Mouse (Mus musculus) intestine, embryonic 14.5 days (tissue): ENCODE data around the gene Tssk6. TPM values are rescaled to one million over a fixed set of nuclear protein-coding genes. Genes with fewer than 3 reads are reported as not detected.

Experiments used
- ATAC-seq: fragments of 200-750 bp; cut with Nextera tagmentation; replicated peaks from 2 replicates; pipeline ENCODE4 v1.8.0; 2017; ENCODE audit warnings: low read depth, moderate number of reproducible peaks, moderate TSS enrichment, moderate library complexity; ENCODE audit not compliant: low FRiP score, low TSS enrichment
- DNase-seq: peaks from one replicate; pipeline ENCODE4 v3.0.0-alpha.2; 2018; ENCODE audit warnings: low spot score
- H3K27ac ChIP-seq: fragments of 300-500 bp; sonication (generic); 2 replicates; pipeline ENCODE4 v1.5.1; 2014; ENCODE audit warnings: low read depth, mild to moderate bottlenecking, control low read depth
- H3K27me3 ChIP-seq: fragments of 300-500 bp; sonication (generic); replicated peaks from 2 replicates; pipeline ENCODE4 v1.6.1; 2014; ENCODE audit warnings: low read length, control low read depth; ENCODE audit not compliant: control insufficient read depth, insufficient read depth
- H3K36me3 ChIP-seq: fragments of 300-500 bp; sonication (generic); 2 replicates; pipeline ENCODE4 v1.6.1; 2014; ENCODE audit warnings: low read length, control low read depth; ENCODE audit not compliant: control insufficient read depth, insufficient read depth
- H3K4me1 ChIP-seq: fragments of 300-500 bp; sonication (generic); replicated peaks from 2 replicates; pipeline ENCODE4 v1.6.1; 2014; ENCODE audit warnings: low read length, control low read depth, mixed read lengths; ENCODE audit not compliant: control insufficient read depth, insufficient read depth
- H3K4me2 ChIP-seq: fragments of 300-500 bp; sonication (generic); 2 replicates; pipeline ENCODE4 v1.6.1; 2014; ENCODE audit warnings: low read length
- H3K4me3 ChIP-seq: fragments of 300-500 bp; sonication (generic); 2 replicates; pipeline ENCODE4 v1.5.1; 2014; ENCODE audit warnings: low read depth, low read length, control low read depth, mixed read lengths
- H3K9ac ChIP-seq: fragments of 300-500 bp; sonication (generic); 2 replicates; pipeline ENCODE4 v1.6.1; 2014; ENCODE audit warnings: mild to moderate bottlenecking, low read length
- H3K9me3 ChIP-seq: fragments of 300-500 bp; sonication (generic); 2 replicates; pipeline ENCODE4 v1.6.1; 2016; ENCODE audit warnings: low read length, control low read depth; ENCODE audit not compliant: control insufficient read depth
- WGBS: fragments of 180-500 bp; shearing (Covaris S2); extraction: QIAGEN DNeasy Blood & Tissue Kit; methylation state at CpG from one replicate; pipeline ENCODE4 v1.1.7; 2014; 5-methylcytosine and 5-hydroxymethylcytosine counted together
- polyA plus RNA-seq: library from polyadenylated mRNA; unstranded; fragments of >200 nt; fragmentation: Nextera tagmentation; extraction: Ambion mirVana; gene quantifications from 2 replicates; pipeline ENCODE4 v1.2.1, GENCODE M21; 2014

Tssk6 gene
- polyA plus RNA-seq, 1 experiment from 2014 or later: 4.0 TPM

DNA sequence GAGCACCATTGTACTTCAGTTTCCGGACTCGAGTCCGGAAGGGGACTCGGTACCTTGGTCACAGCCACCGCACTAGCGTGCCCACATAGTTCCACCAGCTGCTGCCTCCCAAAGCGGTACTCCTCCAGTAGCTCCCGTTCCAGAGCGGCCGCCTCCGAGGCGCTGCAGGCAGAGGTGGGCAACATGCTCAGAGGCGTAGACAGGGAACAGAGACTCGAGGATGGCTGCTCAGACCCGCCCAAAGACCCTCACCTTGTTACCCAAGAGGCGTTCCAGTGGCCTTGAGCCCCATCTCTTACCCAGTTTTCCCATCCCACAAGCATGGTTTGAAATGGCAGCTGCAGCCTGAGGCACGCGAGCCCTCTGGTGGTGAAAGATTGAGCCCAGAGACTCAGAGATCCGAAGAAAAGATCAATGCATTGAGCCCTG is 11.2 kb upstream of the Tssk6 start:
- H3K4me1 ChIP-seq: peaks cover 20% of the 10 kb centered on the region
- WGBS: 50% methylated on average over 19 of the region's 19 CpGs
- no peaks in the 10 kb centered on the region for H3K9me3 ChIP-seq
- peaks cover 13% of the 10 kb centered on the region for H3K36me3 ChIP-seq
- ATAC-seq (no peak), DNase-seq (no peak)
- no peak overlapping the region for H3K4me3 ChIP-seq
- no peak overlapping the region for H3K4me2 ChIP-seq
- no peak overlapping the region for H3K27ac ChIP-seq
- H3K9ac ChIP-seq: no peak overlapping the region
- H3K27me3 ChIP-seq: peaks cover 51% of the 10 kb centered on the region

DNA sequence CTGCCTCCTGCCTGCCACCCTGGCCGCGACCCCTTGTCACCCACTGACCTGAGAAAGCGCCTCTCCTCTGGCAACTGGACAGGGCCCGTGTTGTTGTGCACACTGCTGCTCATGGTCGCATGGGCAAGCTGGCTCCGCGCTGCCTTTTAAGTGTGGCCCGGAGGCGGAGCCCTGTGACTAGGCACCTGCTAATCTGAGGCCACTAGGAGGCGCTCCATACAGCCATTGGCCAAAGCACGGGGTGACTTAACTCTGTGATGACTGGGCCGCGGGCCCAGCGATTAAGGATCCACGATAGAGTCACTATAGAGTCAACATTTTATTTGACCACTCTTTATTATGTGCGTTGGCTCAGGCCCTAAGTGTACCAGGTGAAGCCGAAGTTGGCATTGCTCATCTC is 8.1 kb upstream of the Tssk6 start:
- ATAC-seq (no peak; the same call in 1 of the 2 replicates), DNase-seq (no peak)
- Histone ChIP-seq H3K9me3 (no peaks in the 10 kb centered on the region), H3K4me2 (no peak overlapping the region), H3K27ac (no peak overlapping the region), H3K27me3 (peaks cover 21% of the 10 kb centered on the region), H3K36me3 (peaks cover 32% of the 10 kb centered on the region), H3K9ac (no peak overlapping the region), H3K4me3 (no peak overlapping the region), H3K4me1 (peaks cover 5% of the 10 kb centered on the region; the same call in 1 of the 2 replicates)
- WGBS: 51% methylated on average over 17 of the region's 17 CpGs

DNA sequence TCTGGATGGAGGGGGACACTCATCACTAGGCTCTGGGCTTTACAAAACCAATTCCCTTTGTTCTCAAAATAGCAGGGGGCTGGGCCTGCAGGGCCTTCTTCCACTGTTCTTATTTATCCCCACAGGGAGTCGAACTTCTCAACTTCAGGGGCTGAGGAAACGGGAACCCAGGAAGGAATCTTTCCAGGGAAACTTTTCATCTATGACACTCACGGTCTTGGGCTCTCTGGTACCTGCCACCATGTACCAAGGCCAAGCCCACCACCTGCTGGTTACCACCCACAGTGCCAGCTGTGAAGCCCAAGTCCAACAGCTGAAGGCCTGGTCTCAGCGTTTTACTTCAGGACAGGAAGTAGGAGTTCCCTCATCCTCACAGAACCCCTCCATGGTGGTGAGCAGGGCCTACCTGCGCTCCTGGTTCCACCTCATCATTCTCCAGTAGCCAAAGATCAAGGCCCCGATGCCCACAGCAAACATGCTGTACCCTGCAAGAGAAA is 7.1 kb upstream of the Tssk6 start:
- H3K27me3 ChIP-seq: peaks cover 11% of the 10 kb centered on the region
- no peaks in the 10 kb centered on the region for H3K9me3 ChIP-seq
- 64% methylated on average over 6 of the region's 6 CpGs for WGBS
- H3K27ac ChIP-seq: no peak overlapping the region
- peaks cover 2% of the 10 kb centered on the region; the same call in 1 of the 2 replicates for H3K4me1 ChIP-seq
- peaks cover 32% of the 10 kb centered on the region for H3K36me3 ChIP-seq
- H3K4me2 ChIP-seq: no peak overlapping the region
- H3K4me3 ChIP-seq: no peak overlapping the region
- no peak overlapping the region for H3K9ac ChIP-seq
- no peak for DNase-seq
- no peak for ATAC-seq

DNA sequence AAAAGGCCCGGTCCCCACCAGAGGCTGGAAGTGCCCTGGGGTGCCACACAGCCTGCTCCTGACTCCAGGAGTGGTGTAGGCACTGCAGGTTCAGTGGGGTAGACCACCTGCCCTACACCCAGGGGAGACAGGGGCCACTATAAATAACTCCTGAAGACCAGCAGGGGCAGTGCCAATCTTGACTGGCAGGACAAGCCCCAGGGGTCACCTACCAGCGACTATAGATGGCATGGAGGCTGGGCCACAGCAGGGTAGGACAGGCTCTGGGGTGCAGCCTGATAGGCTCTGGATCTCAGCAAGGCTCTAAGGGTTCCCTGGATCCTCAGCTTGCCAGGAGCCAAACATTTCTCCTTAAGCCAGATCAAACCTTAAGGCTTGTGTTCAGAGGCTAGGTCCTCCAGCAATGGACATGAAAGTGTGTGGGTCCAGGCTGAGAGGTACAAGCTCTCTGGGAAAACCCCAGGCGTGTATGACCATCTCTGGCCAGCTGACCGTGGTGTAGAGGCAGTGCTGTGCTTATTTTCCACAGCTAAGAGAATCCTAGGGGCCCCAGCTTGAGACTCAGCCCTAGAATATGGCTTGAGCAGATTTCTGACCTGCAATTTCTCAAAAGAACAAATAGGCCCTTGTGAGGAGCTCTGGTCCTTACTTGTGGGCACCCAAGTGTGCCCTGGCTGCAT is 6.1 kb upstream of the Tssk6 start:
- peaks cover under 1% of the 10 kb centered on the region; the same call in 1 of the 2 replicates for H3K27me3 ChIP-seq
- no peak overlapping the region for H3K27ac ChIP-seq
- H3K9ac ChIP-seq: no peak overlapping the region
- DNase-seq: no peak
- no peak overlapping the region for H3K4me3 ChIP-seq
- no peak for ATAC-seq
- 76% methylated on average over 4 of the region's 4 CpGs for WGBS
- H3K4me1 ChIP-seq: peaks cover 11% of the 10 kb centered on the region; the same call in 1 of the 2 replicates
- no peak overlapping the region for H3K4me2 ChIP-seq
- peaks cover 32% of the 10 kb centered on the region for H3K36me3 ChIP-seq
- H3K9me3 ChIP-seq: no peaks in the 10 kb centered on the region

DNA sequence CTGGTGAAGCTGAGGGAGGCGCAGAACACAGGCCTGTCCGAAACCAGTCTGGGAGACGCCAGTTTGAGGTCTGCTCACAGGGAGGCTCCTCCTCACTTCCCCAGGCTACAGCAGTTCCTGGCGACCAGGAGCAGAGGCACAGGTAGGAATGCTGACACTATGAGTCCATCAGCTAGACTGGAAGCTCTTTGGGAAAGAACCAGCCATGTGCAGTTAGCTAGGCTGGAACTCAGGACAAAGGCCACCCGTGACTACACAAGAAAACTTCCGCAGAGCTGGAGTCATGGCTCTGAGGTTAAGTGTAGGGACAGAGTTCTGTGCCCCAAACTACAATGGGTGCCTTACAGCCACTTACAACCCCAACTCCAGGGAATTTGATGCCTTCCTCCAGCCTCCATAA is 4.1 kb upstream of the Tssk6 start:
- Histone ChIP-seq H3K4me2 (no peak overlapping the region), H3K27ac (no peak overlapping the region), H3K9me3 (no peaks in the 10 kb centered on the region), H3K4me1 (peaks cover 18% of the 10 kb centered on the region; the same call in 1 of the 2 replicates), H3K9ac (no peak overlapping the region), H3K36me3 (peaks cover 29% of the 10 kb centered on the region), H3K27me3 (no peaks in the 10 kb centered on the region), H3K4me3 (no peak overlapping the region)
- WGBS: 86% methylated on average over 6 of the region's 6 CpGs
- no peak for DNase-seq
- no peak for ATAC-seq

DNA sequence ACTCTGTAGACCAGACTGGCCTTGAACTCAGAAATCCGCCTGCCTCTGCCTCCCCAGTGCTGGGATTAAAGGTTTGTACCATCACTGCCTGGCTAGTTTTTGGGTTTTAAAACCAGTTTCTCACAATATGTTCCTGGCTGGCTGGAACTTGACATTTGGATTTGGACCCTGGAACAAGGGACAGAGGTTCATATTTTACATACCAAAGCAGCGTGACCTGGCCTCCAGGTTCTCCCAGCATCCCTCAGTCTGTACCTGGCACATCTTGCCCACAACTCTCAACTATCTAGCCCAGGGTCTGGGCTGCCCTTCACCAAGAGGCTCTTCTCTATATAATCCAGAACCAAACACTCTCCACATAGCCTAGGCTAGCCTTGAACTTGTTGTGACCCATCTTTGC is 2.1 kb upstream of the Tssk6 start:
- Histone ChIP-seq H3K4me1 (peaks cover 22% of the 10 kb centered on the region; the same call in 1 of the 2 replicates), H3K36me3 (peaks cover 18% of the 10 kb centered on the region), H3K4me3 (0 out of 2 replicates have a peak overlapping the region, but pooled peaks have one; percentile 64), H3K27me3 (no peaks in the 10 kb centered on the region), H3K9ac (no peak overlapping the region), H3K4me2 (peak overlapping the region; percentile 97; the same call in 1 of the 2 replicates), H3K27ac (no peak overlapping the region), H3K9me3 (no peaks in the 10 kb centered on the region)
- 92% methylated on average over 2 of the region's 2 CpGs for WGBS
- no peak for DNase-seq
- no peak for ATAC-seq

DNA sequence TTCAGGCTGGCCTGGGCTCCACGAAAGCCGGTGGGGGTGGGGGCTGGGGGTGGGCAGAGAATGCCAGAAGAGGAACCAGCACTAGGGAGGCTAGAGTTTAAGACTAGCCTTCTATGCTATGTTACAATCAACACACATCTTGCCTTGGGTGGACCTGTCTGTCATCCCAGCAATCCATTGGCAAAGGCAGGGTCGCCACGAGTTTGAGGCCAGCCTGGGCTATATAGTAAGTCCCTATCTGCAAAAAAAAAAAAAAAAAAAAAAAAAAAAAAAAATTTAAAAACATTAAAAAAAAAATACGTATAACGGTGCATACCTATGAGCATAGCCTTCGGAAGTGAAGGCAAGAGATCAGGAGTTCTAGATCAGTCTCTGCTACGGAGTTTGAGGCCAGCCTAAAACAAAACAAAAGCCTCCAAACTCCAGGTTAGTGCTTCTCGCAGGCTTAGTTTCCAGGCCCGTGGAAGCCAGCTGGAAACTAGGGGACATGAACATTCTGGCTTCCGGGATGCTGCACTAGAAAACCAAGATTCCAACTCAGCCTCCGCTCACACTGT is 1.0 kb upstream of the Tssk6 start:
- ATAC-seq: no peak
- H3K4me1 ChIP-seq: peaks cover 22% of the 10 kb centered on the region; the same call in 1 of the 2 replicates
- peak overlapping the region; percentile 87 for H3K27ac ChIP-seq
- peaks cover 18% of the 10 kb centered on the region for H3K36me3 ChIP-seq
- H3K9me3 ChIP-seq: no peaks in the 10 kb centered on the region
- H3K9ac ChIP-seq: peak overlapping the region; percentile 66
- DNase-seq: no peak
- peak overlapping the region; percentile 64 for H3K4me3 ChIP-seq
- peak overlapping the region; percentile 97 for H3K4me2 ChIP-seq
- H3K27me3 ChIP-seq: no peaks in the 10 kb centered on the region
- 16% methylated on average over 12 of the region's 12 CpGs for WGBS

DNA sequence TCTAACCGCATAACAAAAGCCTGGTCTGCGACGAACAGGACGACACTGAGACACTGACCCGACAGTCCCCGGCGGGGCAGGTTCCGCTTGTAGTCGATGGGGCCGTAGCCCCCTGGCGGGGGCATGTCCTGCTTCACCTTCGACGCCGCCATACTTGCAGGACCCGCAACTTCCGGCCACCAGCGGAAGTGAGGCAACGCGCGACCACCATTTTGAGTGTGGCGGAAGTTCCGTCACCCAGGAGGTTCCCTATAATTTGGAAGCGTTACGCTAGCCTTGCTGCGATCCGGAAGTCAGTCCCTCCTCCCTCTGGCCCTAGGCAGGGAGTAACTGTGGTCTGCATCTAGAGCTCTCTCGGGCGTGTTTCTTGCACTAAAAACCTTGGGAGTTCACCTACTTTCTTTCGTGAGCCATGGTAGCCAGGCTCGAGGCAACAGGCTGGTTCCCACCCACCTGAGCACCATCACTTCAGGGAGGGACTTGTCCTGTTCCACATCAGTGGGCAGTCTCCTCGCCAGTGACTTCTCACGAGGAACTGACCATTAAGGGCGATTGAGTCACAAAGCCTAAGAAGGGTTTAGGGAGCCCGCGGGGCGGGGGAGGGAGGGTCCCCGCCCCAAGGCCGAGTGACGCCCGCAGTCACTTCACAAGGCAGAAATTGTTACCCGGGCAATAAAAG is 361 bp upstream of the Tssk6 start:
- ATAC-seq (peak; percentile 69), DNase-seq (peak; percentile 100)
- Histone ChIP-seq H3K27me3 (no peaks in the 10 kb centered on the region), H3K4me2 (peak overlapping the region; percentile 97), H3K36me3 (peaks cover 15% of the 10 kb centered on the region), H3K9ac (peak overlapping the region; percentile 66), H3K9me3 (no peaks in the 10 kb centered on the region), H3K27ac (peak overlapping the region; percentile 87), H3K4me1 (peaks cover 22% of the 10 kb centered on the region; the same call in 1 of the 2 replicates), H3K4me3 (peak overlapping the region; percentile 64)
- 2% methylated on average over 41 of the region's 41 CpGs for WGBS
